Mouse (Mus musculus): ENCODE measurements around the gene Olfr371. TPM values are rescaled to one million over a fixed set of nuclear protein-coding genes. Genes with fewer than 3 reads are reported as not detected.

The Olfr371 gene
- not detected for total RNA-seq (2021)

GRCm38 (mm10) chr8:85225688-85226087 is at the start of gene Olfr371:
Olfr371 (plus strand) TSS chr8:85225988.
- DNase-seq: no peak

GRCm38 (mm10) chr8:85192346-85192745 is 33.4 kb upstream of the Olfr371 start:
- DNase-seq: no peak

GRCm38 (mm10) chr8:85220220-85220619 is 5.6 kb upstream of the Olfr371 start:
- DNase-seq: no peak

GRCm38 (mm10) chr8:85220992-85221391 is 4.8 kb upstream of the Olfr371 start:
- DNase-seq: peak; percentile 36

GRCm38 (mm10) chr8:85227297-85227696 is 1.5 kb downstream of the Olfr371 start:
- DNase-seq: no peak

Other genes starting within 250 kb of the Olfr371 start
- gene Junb, start 247.3 kb upstream of the Olfr371 start, total RNA-seq (2021): 10 to 100 TPM; 12.3 to 12.4 TPM
- gene Hook2, start 235.4 kb upstream of the Olfr371 start, total RNA-seq (2021): 1 to 10 TPM; 2.2 to 2.6 TPM
- not detected for gene Best2, start 211.5 kb upstream of the Olfr371 start, total RNA-seq (2021)
- gene Asna1, start 200.7 kb upstream of the Olfr371 start, total RNA-seq (2021): 10 to 100 TPM; 82.3 to 85.2 TPM
- gene Trir, start 199.2 kb upstream of the Olfr371 start, total RNA-seq (2021): 100 to 1,000 TPM; 132 to 133 TPM
- gene Tnpo2, start 189.1 kb upstream of the Olfr371 start, total RNA-seq (2021): 10 to 100 TPM; 36.4 to 41.0 TPM
- gene Fbxw9, start 165.9 kb upstream of the Olfr371 start, total RNA-seq (2021): 10 to 100 TPM; 14.1 to 15.1 TPM
- gene Gm5741, start 158.0 kb upstream of the Olfr371 start, total RNA-seq (2021): not detected
- gene Dhps, start 154.2 kb upstream of the Olfr371 start, total RNA-seq (2021): 10 to 100 TPM; 40.0 to 40.5 TPM
- gene Wdr83os, start 145.2 kb upstream of the Olfr371 start, total RNA-seq (2021): 10 to 100 TPM; 52.4 to 61.0 TPM
- 10 to 100 TPM; 22.7 to 28.9 TPM for gene Wdr83, start 144.7 kb upstream of the Olfr371 start, total RNA-seq (2021)
- 10 to 100 TPM; 26.5 to 29.9 TPM for gene Man2b1, start 142.7 kb upstream of the Olfr371 start, total RNA-seq (2021)
- gene Zfp791, start 102.9 kb upstream of the Olfr371 start, total RNA-seq (2021): 1 to 10 TPM; 1.5 to 2.0 TPM
- not detected for gene Cks1brt, start 74.1 kb upstream of the Olfr371 start, total RNA-seq (2021)
- 10 to 100 TPM; 27.7 to 30.3 TPM for gene Orc6, start 73.6 kb downstream of the Olfr371 start, total RNA-seq (2021)
- 10 to 100 TPM; 74.5 to 78.3 TPM for gene Vps35, start 73.8 kb downstream of the Olfr371 start, total RNA-seq (2021)
- gene Mylk3, start 160.4 kb downstream of the Olfr371 start, total RNA-seq (2021): 100 to 1,000 TPM; 245 to 262 TPM
- 10 to 100 TPM; 17.3 to 22.7 TPM for gene 4921524J17Rik, start 206.8 kb downstream of the Olfr371 start, total RNA-seq (2021)